ENCODE assay signal across 10 mouse cellular contexts in the genomic region with DNA sequence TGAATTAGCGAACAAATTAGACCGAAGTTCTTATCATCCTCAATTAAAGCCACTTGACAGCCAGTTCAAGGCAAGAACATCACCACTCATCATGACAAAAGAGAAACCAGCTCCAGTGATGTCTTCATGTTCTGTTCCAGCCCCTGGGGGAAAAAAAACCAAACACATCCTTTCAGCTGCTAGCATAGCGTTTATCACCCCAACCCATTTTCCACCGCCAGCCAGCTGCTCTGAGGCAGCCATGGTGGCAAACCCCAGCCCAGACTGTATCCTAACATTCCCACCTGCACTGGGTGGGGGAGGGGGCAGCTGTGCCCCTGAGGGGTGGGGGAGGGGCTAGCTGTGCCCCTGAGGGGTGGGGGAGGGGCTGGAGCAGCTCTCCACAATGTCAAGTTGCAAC. TPM values are rescaled to one million over a fixed set of nuclear protein-coding genes. Genes with fewer than 3 reads are reported as not detected.
DNase-seq lines count a peak whose midpoint lies in the region; ATAC-seq and TF ChIP-seq lines count a peak whose summit lies in the region.
"Had no signal": no experiment of that assay in that cellular context is flagged by ENCODE, and none has a peak within 500 bp of the region (broad histone marks: within the 10 kb centered on the region; RNA-seq: fewer than 3 reads in every experiment).

No protein-coding gene starts in this region.

- peak overlapping the region; percentile 39 for H3K4me2 ChIP-seq in lung, embryonic 15.5 days
- H3K4me2 ChIP-seq in heart, postnatal 0 days (ENCODE audit: low read depth, low read length): peak overlapping the region; percentile 49
- peak overlapping the region; percentile 18; the same call in 1 of the 2 replicates for H3K4me2 ChIP-seq in neural tube, embryonic 13.5 days

- H3K9me3 ChIP-seq in lung, embryonic 15.5 days: no peaks in the 10 kb centered on the region
- no peaks in the 10 kb centered on the region for H3K9me3 ChIP-seq in heart, postnatal 0 days (replicated peaks; ENCODE audit: control insufficient read depth, low read length)
- H3K9me3 ChIP-seq in neural tube, embryonic 13.5 days: no peaks in the 10 kb centered on the region

- DNase-seq in lung, postnatal 14 days: no peak
- DNase-seq in embryo, embryonic 9.5 days (ENCODE audit: extremely low spot score): peak; percentile 53
- peak; percentile 43 for DNase-seq in heart, postnatal 0 days (ENCODE audit: low spot score)
- DNase-seq in gastrocnemius, postnatal 4 days (ENCODE audit: low spot score in 2 of 2): no peak
- DNase-seq in right cerebral cortex, adult 18-20 months: no peak
- DNase-seq: cerebellum, postnatal 36 days; kidney, adult 2 months had no signal

- 5% methylated on average over 4 of the region's 4 CpGs for WGBS in lung, embryonic 15.5 days
- 8% methylated on average over 4 of the region's 4 CpGs for WGBS in heart, postnatal 0 days
- WGBS in neural tube, embryonic 13.5 days: 44% methylated on average over 4 of the region's 4 CpGs

- ATAC-seq in lung, embryonic 15.5 days (ENCODE audit: borderline replicate concordance, extremely low read depth, low FRiP score, low TSS enrichment): peak; percentile 41; the same call in 1 of the 2 replicates
- ATAC-seq in heart, postnatal 0 days (ENCODE audit: insufficient read depth, low read depth): peak; percentile 34; the same call in 1 of the 2 replicates
- no peak; the same call in 1 of the 2 replicates for ATAC-seq in neural tube, embryonic 13.5 days (ENCODE audit: low read depth)
- ATAC-seq: Patski had no signal

- TF ChIP-seq EP300 in heart, postnatal 0 days (IDR thresholded peaks at IDR 0.05; ENCODE audit: low read depth): no peak

- no peaks in the 10 kb centered on the region for H3K27me3 ChIP-seq in lung, embryonic 15.5 days
- H3K27me3 ChIP-seq in heart, postnatal 0 days (ENCODE audit: control insufficient read depth, insufficient read depth, low read length): no peaks in the 10 kb centered on the region
- no peaks in the 10 kb centered on the region for H3K27me3 ChIP-seq in neural tube, embryonic 13.5 days
- H3K27me3 ChIP-seq: Patski had no signal

- no peak overlapping the region for H3K9ac ChIP-seq in lung, embryonic 15.5 days
- H3K9ac ChIP-seq in heart, postnatal 0 days (replicated peaks; ENCODE audit: low read depth, low read length): no peak overlapping the region
- H3K9ac ChIP-seq in neural tube, embryonic 13.5 days: no peak overlapping the region

- no peaks in the 10 kb centered on the region for H3K36me3 ChIP-seq in lung, embryonic 15.5 days
- H3K36me3 ChIP-seq in heart, postnatal 0 days (replicated peaks; ENCODE audit: control insufficient read depth, insufficient read depth, low read length): no peaks in the 10 kb centered on the region
- H3K36me3 ChIP-seq in neural tube, embryonic 13.5 days: no peaks in the 10 kb centered on the region

- TF ChIP-seq CTCF in heart, postnatal 0 days (IDR thresholded peaks at IDR 0.05; ENCODE audit: low read depth): no peak

- H3K27ac ChIP-seq in lung, embryonic 15.5 days: peak overlapping the region; percentile 67; the same call in 1 of the 2 replicates
- H3K27ac ChIP-seq in heart, postnatal 0 days (ENCODE audit: low read depth): peak overlapping the region; percentile 46; the same call in 1 of the 2 replicates
- H3K27ac ChIP-seq in neural tube, embryonic 13.5 days (replicated peaks): no peak overlapping the region

- no peak overlapping the region for H3K4me3 ChIP-seq in lung, embryonic 15.5 days
- H3K4me3 ChIP-seq in heart, postnatal 0 days (ENCODE audit: low read depth, low read length): no peak overlapping the region; the same call in 1 of the 2 replicates
- H3K4me3 ChIP-seq in neural tube, embryonic 13.5 days: no peak overlapping the region

- H3K4me1 ChIP-seq in lung, embryonic 15.5 days: peaks cover 45% of the 10 kb centered on the region
- peaks cover 17% of the 10 kb centered on the region for H3K4me1 ChIP-seq in heart, postnatal 0 days (ENCODE audit: control insufficient read depth, insufficient read depth)
- H3K4me1 ChIP-seq in neural tube, embryonic 13.5 days (replicated peaks): peaks cover 15% of the 10 kb centered on the region

RNA-seq across cellular contexts. Expression of a gene that starts 30.3 kb away (rescaled TPM):
- polyA plus RNA-seq in lung, embryonic 15.5 days (2015; fragmentation: Nextera tagmentation; extraction: Ambion mirVana): 107 and 115 TPM in 2 replicates
- total RNA-seq in heart, postnatal 0 days (2014; rRNA removed; ENCODE audit: low replicate concordance): 20.0 and 25.8 TPM in 2 replicates
- polyA plus RNA-seq in heart, postnatal 0 days (2015; fragmentation: Nextera tagmentation; extraction: Ambion mirVana): 15.1 and 15.6 TPM in 2 replicates
- polyA plus RNA-seq in neural tube, embryonic 13.5 days (2015; fragmentation: Nextera tagmentation; extraction: Ambion mirVana): 12.0 and 15.3 TPM in 2 replicates
- total RNA-seq in gastrocnemius, postnatal 4 days (2021): 10 to 100 TPM; 23.7 to 24.8 TPM

Comparison
In these comparisons a context has a peak if more than half of its experiments do, and no peak if none do; other contexts are left out.
1. DNase-seq: peak in embryo, embryonic 9.5 days (single experiment) and heart, postnatal 0 days (single experiment); none in lung, postnatal 14 days (single experiment), gastrocnemius, postnatal 4 days (0 of 2) and right cerebral cortex, adult 18-20 months (single experiment).
2. Peak in every context shown above with its lines, with median percentiles within 50 percentile points of each other: H3K4me2 ChIP-seq.